Mouse (Mus musculus): Measurements from ENCODE around the gene Cobll1.

Cobll1 gene

GRCm38 (mm10) chr2:65195233-65196010, 43.8 kb downstream of the Cobll1 start:
- no peak for DNase-seq

GRCm38 (mm10) chr2:65193091-65193795, 46.0 kb downstream of the Cobll1 start:
- no peak for DNase-seq

- peak; percentile 36 to 45 for DNase-seq
Measured at GRCm38 (mm10) chr2:65191398-65191797, 47.8 kb downstream of the Cobll1 start.

- DNase-seq = peak; percentile 57
Measured at GRCm38 (mm10) chr2:65189346-65189745, 49.9 kb downstream of the Cobll1 start.

GRCm38 (mm10) chr2:65188585-65188984, 50.6 kb downstream of the Cobll1 start:
- no peak for DNase-seq

- DNase-seq = no peak
Measured at GRCm38 (mm10) chr2:65187652-65188051, 51.6 kb downstream of the Cobll1 start.

- DNase-seq = no peak
Measured at GRCm38 (mm10) chr2:65187164-65187563, 52.0 kb downstream of the Cobll1 start.

GRCm38 (mm10) chr2:65182747-65183146, 56.5 kb downstream of the Cobll1 start:
- no peak for DNase-seq

GRCm38 (mm10) chr2:65181736-65182135, 57.5 kb downstream of the Cobll1 start:
- no peak for DNase-seq

- no peak for DNase-seq
Measured at GRCm38 (mm10) chr2:65181066-65181716, 58.0 kb downstream of the Cobll1 start.

- DNase-seq = no peak
Measured at GRCm38 (mm10) chr2:65175645-65176044, 63.6 kb downstream of the Cobll1 start.

GRCm38 (mm10) chr2:65172071-65172470, 67.1 kb downstream of the Cobll1 start:
- DNase-seq = no peak

GRCm38 (mm10) chr2:65171516-65171915, 67.7 kb downstream of the Cobll1 start:
- DNase-seq = no peak

GRCm38 (mm10) chr2:65170693-65171456, 68.3 kb downstream of the Cobll1 start:
- DNase-seq = no peak

GRCm38 (mm10) chr2:65170256-65170655, 68.9 kb downstream of the Cobll1 start:
- DNase-seq = no peak

- DNase-seq = no peak
Measured at GRCm38 (mm10) chr2:65163990-65164389, 75.2 kb downstream of the Cobll1 start.

GRCm38 (mm10) chr2:65162625-65163024, 76.6 kb downstream of the Cobll1 start:
- no peak for DNase-seq

- no peak for DNase-seq
Measured at GRCm38 (mm10) chr2:65161715-65162114, 77.5 kb downstream of the Cobll1 start.

- no peak for DNase-seq
Measured at GRCm38 (mm10) chr2:65157981-65158651, 81.1 kb downstream of the Cobll1 start.

GRCm38 (mm10) chr2:65157325-65157724, 81.9 kb downstream of the Cobll1 start:
- DNase-seq = no peak

GRCm38 (mm10) chr2:65148928-65149327, 90.3 kb downstream of the Cobll1 start:
- no peak for DNase-seq

- no peak for DNase-seq
Measured at GRCm38 (mm10) chr2:65147431-65147830, 91.8 kb downstream of the Cobll1 start.

Measured in lung, adult 18-20 months (tissue).